Mouse (Mus musculus) lung, embryonic 16.5 days (tissue): Measurements from ENCODE around the gene Arl8b. TPM values are rescaled to one million over a fixed set of nuclear protein-coding genes. Genes with fewer than 3 reads are reported as not detected.
A peak's percentile ranks its signal among the peaks of the same experiment; 100 is the strongest.

Experiments
- ATAC-seq: fragments of 200-750 bp; cut with Nextera tagmentation; 2 replicates; pipeline ENCODE4 v1.8.0; 2017; ENCODE audit warnings: low read depth, mild to moderate bottlenecking, moderate library complexity
- H3K27ac ChIP-seq: fragments of 300-500 bp; sonication (generic); 2 replicates; pipeline ENCODE4 v1.5.1; 2014; ENCODE audit warnings: mild to moderate bottlenecking, control low read depth, low read length
- H3K27me3 ChIP-seq: fragments of 300-500 bp; sonication (generic); 2 replicates; pipeline ENCODE4 v1.6.1; 2014; ENCODE audit warnings: low read depth, low read length, mixed read lengths; ENCODE audit not compliant: control insufficient read depth, insufficient read depth
- H3K36me3 ChIP-seq: fragments of 300-500 bp; sonication (generic); 2 replicates; pipeline ENCODE4 v1.6.1; 2014; ENCODE audit warnings: low read length; ENCODE audit not compliant: control insufficient read depth, insufficient read depth
- H3K4me1 ChIP-seq: fragments of 300-500 bp; sonication (generic); replicated peaks from 2 replicates; pipeline ENCODE4 v1.6.1; 2014; ENCODE audit warnings: low read length, mixed read lengths; ENCODE audit not compliant: control insufficient read depth, insufficient read depth
- H3K4me2 ChIP-seq: fragments of 300-500 bp; sonication (generic); 2 replicates; pipeline ENCODE4 v1.6.1; 2014; ENCODE audit warnings: low read depth, low read length, control low read depth
- H3K4me3 ChIP-seq: fragments of 300-500 bp; sonication (generic); 2 replicates; pipeline ENCODE4 v1.5.1; 2014; ENCODE audit warnings: mild to moderate bottlenecking, low read length, control low read depth
- H3K9ac ChIP-seq: fragments of 300-500 bp; sonication (generic); 2 replicates; pipeline ENCODE4 v1.6.1; 2014; ENCODE audit warnings: low read length, control low read depth
- H3K9me3 ChIP-seq: fragments of 300-500 bp; sonication (generic); 2 replicates; pipeline ENCODE4 v1.6.1; 2016; ENCODE audit warnings: low read length; ENCODE audit not compliant: control insufficient read depth
- WGBS: fragments of 180-500 bp; shearing (Covaris S2); extraction: QIAGEN DNeasy Blood & Tissue Kit; methylation state at CpG from one replicate; pipeline ENCODE4 v1.1.7; 2014; 5-methylcytosine and 5-hydroxymethylcytosine counted together
- polyA plus RNA-seq: library from polyadenylated mRNA; unstranded; fragments of >200 nt; fragmentation: Nextera tagmentation; extraction: Ambion mirVana; gene quantifications from 2 replicates; pipeline ENCODE4 v1.2.1, GENCODE M21; 2015

Arl8b gene
- polyA plus RNA-seq, 1 experiment from 2014 or later = 91.2 TPM

GRCm38 (mm10) chr6:108781865-108782264 is 1.0 kb upstream of the Arl8b start:
- 53% methylated on average over 6 of the region's 6 CpGs for WGBS
- H3K4me3 ChIP-seq = no peak overlapping the region

DNA sequence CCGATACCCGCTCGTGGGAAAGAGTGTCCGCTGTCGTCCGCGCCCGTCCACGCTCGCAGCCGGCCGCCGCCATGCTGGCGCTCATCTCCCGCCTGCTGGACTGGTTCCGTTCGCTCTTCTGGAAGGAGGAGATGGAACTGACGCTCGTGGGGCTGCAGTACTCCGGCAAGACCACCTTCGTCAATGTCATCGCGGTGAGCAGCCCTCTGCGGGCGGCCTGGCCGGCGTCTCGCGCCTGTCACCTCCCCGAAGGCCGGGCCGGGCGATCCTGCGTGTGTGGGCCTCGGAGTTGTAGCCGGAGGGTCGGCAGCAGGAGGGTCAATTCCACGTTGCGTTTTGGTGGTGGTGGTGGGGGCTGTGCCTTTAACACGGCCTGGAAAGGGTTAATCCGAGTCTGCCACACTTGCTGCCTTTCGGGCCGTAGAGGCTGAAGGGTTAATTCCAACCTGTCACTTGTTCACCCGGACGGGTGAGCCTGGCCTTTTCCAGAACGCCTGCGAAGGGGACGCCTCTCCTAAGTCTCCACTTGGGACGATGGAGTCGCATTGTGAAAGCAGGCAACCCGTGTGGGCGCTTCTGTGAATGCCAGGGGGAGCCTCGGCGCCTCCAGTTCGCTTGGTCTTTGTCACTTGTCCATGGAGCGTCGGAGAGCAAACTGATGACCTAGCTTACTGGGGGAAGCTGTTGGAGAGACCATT is 434 bp downstream of the Arl8b start:
- Histone ChIP-seq H3K4me2 (peak overlapping the region; percentile 68), H3K4me3 (peak overlapping the region; percentile 70), H3K9ac (peak overlapping the region; percentile 97), H3K27me3 (no peaks in the 10 kb centered on the region), H3K27ac (peak overlapping the region; percentile 82), H3K4me1 (peaks cover 12% of the 10 kb centered on the region), H3K36me3 (no peaks in the 10 kb centered on the region), H3K9me3 (no peaks in the 10 kb centered on the region)
- under 1% methylated on average over 57 of the region's 57 CpGs for WGBS
- ATAC-seq = peak; percentile 47

More at GRCm38 (mm10) chr6:108781865-108782264, 1.0 kb upstream of the Arl8b start:
- no peaks in the 10 kb centered on the region for H3K9me3 ChIP-seq
- H3K9ac ChIP-seq = no peak overlapping the region
- H3K4me2 ChIP-seq = no peak overlapping the region
- no peak overlapping the region for H3K27ac ChIP-seq
- no peaks in the 10 kb centered on the region for H3K27me3 ChIP-seq
- H3K4me1 ChIP-seq = peaks cover 12% of the 10 kb centered on the region
- no peaks in the 10 kb centered on the region for H3K36me3 ChIP-seq
- no peak for ATAC-seq

DNA sequence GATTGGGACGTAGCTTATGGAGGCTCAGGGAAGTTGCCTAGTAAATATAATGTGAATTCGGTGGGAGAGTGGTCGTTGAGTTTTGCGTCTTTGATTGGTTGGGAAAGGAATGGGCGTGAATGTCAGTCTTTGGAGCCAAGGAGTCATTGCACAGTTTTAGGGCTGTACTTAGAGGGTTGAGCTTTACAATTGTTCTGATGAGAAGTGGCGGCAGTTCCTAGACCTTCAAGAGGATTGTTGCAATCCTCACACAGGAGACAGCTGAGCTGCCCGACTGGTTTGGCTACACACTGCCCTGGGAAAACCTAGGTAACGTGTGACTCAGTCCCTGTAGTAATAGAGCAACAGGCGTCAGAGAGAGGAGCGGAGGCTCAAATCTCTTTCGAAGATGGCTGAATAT is 1.2 kb downstream of the Arl8b start:
- H3K27ac ChIP-seq = peak overlapping the region; percentile 82
- H3K36me3 ChIP-seq = peaks cover 1% of the 10 kb centered on the region; the same call in 1 of the 2 replicates
- 20% methylated on average over 11 of the region's 11 CpGs for WGBS
- H3K4me2 ChIP-seq = peak overlapping the region; percentile 68
- peaks cover 12% of the 10 kb centered on the region for H3K4me1 ChIP-seq
- peak overlapping the region; percentile 97 for H3K9ac ChIP-seq
- ATAC-seq = peak; percentile 72
- no peaks in the 10 kb centered on the region for H3K27me3 ChIP-seq
- H3K4me3 ChIP-seq = peak overlapping the region; percentile 70
- no peaks in the 10 kb centered on the region for H3K9me3 ChIP-seq

DNA sequence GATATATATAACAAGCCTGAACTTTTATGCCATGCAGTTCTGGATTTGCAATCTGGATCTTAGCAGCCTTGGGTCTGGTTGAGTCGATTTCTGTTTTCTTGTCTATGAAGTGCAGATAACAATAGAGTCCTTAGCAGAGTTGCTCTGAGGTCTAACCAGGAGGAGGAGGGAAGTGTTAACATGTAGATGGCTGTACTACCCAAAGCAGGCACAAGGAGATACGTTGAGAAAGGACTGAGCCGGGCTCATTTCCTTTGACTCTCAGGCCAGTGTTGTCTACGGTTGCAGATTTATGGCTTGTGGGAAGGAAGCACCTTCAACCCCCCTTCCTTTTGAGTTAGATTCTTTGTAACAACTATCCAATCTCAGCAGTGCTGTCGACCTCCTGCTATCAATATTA is 1.9 kb downstream of the Arl8b start:
- H3K4me3 ChIP-seq = peak overlapping the region; percentile 70
- H3K27me3 ChIP-seq = no peaks in the 10 kb centered on the region
- peaks cover 12% of the 10 kb centered on the region for H3K4me1 ChIP-seq
- H3K36me3 ChIP-seq = peaks cover 2% of the 10 kb centered on the region; the same call in 1 of the 2 replicates
- ATAC-seq = no peak
- no peaks in the 10 kb centered on the region for H3K9me3 ChIP-seq
- no peak overlapping the region for H3K27ac ChIP-seq
- H3K4me2 ChIP-seq = peak overlapping the region; percentile 68
- 48% methylated on average over 5 of the region's 5 CpGs for WGBS
- peak overlapping the region; percentile 12; the same call in 1 of the 2 replicates for H3K9ac ChIP-seq

DNA sequence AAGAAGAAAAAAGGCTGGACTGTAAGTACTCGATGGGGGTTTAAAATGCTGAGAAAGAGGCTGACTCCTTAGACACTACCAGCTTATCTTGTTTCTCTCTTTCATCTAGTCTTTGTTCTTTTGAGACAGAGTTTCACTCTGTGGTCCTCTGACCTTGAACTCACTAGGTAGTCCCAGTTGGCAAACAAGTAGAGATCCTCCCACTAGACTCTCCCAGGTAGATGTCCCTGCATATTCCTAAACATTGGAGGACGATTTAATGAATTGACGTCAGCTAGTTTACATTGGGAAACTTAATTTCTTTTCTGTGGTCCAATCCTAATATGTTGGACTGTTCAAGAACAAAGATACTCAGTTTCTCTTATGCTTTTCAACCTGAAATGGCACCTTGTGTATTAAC is 2.7 kb downstream of the Arl8b start:
- no peak overlapping the region for H3K9ac ChIP-seq
- H3K4me2 ChIP-seq = no peak overlapping the region
- no peaks in the 10 kb centered on the region for H3K27me3 ChIP-seq
- no peak for ATAC-seq
- no peak overlapping the region for H3K27ac ChIP-seq
- 78% methylated on average over 3 of the region's 3 CpGs for WGBS
- H3K9me3 ChIP-seq = no peaks in the 10 kb centered on the region
- H3K4me3 ChIP-seq = no peak overlapping the region
- H3K36me3 ChIP-seq = peaks cover 2% of the 10 kb centered on the region; the same call in 1 of the 2 replicates
- H3K4me1 ChIP-seq = peaks cover 12% of the 10 kb centered on the region

DNA sequence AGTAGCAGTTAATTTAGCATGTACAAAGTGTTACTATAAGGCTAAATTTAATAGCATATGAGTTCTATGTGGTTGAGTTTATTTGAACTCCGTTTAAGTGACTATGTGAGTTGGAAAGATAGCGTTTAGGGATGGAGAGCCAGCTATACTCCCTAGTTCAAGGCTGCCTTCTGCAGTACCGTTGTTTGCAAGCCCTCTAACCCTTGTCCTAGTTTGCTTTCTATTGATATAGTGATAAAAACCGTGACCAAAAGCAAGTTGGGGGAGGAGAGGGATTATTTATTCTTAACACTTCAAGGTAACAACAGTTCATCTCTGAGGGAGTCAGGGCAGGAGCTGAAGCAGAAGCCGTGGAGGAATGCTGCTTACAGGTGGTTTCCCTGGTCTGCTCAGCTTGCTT is 8.6 kb downstream of the Arl8b start:
- Histone ChIP-seq H3K9me3 (no peaks in the 10 kb centered on the region), H3K4me2 (no peak overlapping the region), H3K4me1 (no peaks in the 10 kb centered on the region), H3K27ac (no peak overlapping the region), H3K9ac (no peak overlapping the region), H3K4me3 (no peak overlapping the region), H3K27me3 (no peaks in the 10 kb centered on the region), H3K36me3 (peaks cover 2% of the 10 kb centered on the region; the same call in 1 of the 2 replicates)
- 55% methylated on average over 5 of the region's 5 CpGs for WGBS
- ATAC-seq = no peak

- H3K27ac ChIP-seq = no peak overlapping the region
- H3K9ac ChIP-seq = no peak overlapping the region
- 71% methylated on average over 1 of the region's 1 CpGs for WGBS
- no peak overlapping the region for H3K4me2 ChIP-seq
- H3K27me3 ChIP-seq = no peaks in the 10 kb centered on the region
- H3K4me1 ChIP-seq = no peaks in the 10 kb centered on the region
- H3K4me3 ChIP-seq = no peak overlapping the region
- no peak for ATAC-seq
- no peaks in the 10 kb centered on the region for H3K36me3 ChIP-seq
- no peaks in the 10 kb centered on the region for H3K9me3 ChIP-seq
Observed at GRCm38 (mm10) chr6:108795912-108796311, 13.0 kb downstream of the Arl8b start.

DNA sequence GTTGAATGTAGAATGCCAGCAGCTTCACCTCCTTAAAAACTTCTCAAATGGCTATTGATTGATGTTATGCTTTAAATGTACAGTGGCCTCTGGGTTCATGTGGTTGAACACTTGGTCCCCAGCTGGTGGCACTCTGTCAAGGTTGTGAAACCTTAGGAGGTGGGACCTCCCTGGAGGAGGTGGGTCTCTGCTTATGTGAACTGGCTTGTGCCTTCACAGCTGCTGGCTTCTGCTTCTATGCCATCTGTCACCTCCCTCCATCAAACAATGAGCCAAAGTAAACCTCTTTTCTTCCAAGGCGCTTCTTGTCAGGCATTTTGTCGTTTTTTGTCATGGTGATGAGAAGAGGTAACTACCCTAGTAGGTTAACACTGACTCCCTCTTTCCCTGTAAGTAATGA is 13.8 kb downstream of the Arl8b start:
- Histone ChIP-seq H3K27ac (no peak overlapping the region), H3K9me3 (no peaks in the 10 kb centered on the region), H3K4me3 (no peak overlapping the region), H3K4me2 (no peak overlapping the region), H3K9ac (no peak overlapping the region), H3K36me3 (no peaks in the 10 kb centered on the region), H3K4me1 (no peaks in the 10 kb centered on the region), H3K27me3 (no peaks in the 10 kb centered on the region)
- ATAC-seq = no peak
- 42% methylated on average over 2 of the region's 2 CpGs for WGBS

DNA sequence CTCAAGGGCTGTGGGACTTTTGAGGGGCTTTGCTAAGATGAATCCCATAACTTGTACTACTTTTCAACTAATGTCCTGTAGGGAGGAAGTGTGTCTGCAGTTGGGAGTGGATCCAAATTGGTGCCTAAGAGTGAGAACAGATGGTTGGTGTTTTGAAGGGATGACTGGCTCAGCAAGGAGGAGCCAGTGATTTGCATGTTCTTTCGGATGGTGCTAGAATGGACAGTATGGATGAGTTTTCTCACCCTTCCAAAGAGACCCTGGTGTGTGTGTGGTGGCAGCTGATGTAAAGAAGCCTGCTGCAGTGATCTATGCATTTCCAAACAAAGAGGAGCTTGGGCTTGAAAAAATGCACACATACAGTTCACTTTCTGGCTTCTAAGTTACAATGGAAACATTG is 22.3 kb downstream of the Arl8b start:
- no peak for ATAC-seq
- Histone ChIP-seq H3K9ac (no peak overlapping the region), H3K4me2 (no peak overlapping the region), H3K27me3 (no peaks in the 10 kb centered on the region), H3K9me3 (no peaks in the 10 kb centered on the region), H3K36me3 (no peaks in the 10 kb centered on the region), H3K4me3 (no peak overlapping the region), H3K27ac (no peak overlapping the region), H3K4me1 (peaks cover 4% of the 10 kb centered on the region; the same call in 1 of the 2 replicates)
- WGBS = 53% methylated on average over 1 of the region's 1 CpGs
